Mouse (Mus musculus) embryonic fibroblast, embryonic 13.5 days (primary cell): ENCODE measurements around the gene Trak2.

ENCODE experiments used
- CTCF ChIP-seq: IDR thresholded peaks from 2 replicates; pipeline ENCODE4 v1.5.1; 2011; ENCODE audit warnings: mild to moderate bottlenecking, control low read depth, low read length, moderate library complexity, borderline replicate concordance; ENCODE audit not compliant: insufficient read depth
- POLR2A ChIP-seq: IDR thresholded peaks from 2 replicates; pipeline ENCODE4 v1.6.1; 2011; ENCODE audit warnings: low read depth, mild to moderate bottlenecking, control low read depth, low read length, moderate library complexity

GRCm38 (mm10) chr1:59021556-59021955 is 48.3 kb upstream of the Trak2 start:
- TF ChIP-seq CTCF, result no peak
- TF ChIP-seq POLR2A, result no peak
